Mouse (Mus musculus): Measurements from ENCODE around the gene Tor1aip1. TPM values are rescaled to one million over a fixed set of nuclear protein-coding genes. Genes with fewer than 3 reads are reported as not detected.

The Tor1aip1 gene
- polyA plus RNA-seq, 1 experiment = 3.1 TPM

GRCm38 (mm10) chr1:156009003-156009402 lies 27.3 kb downstream of the Tor1aip1 start:
- Histone ChIP-seq H3K9me3 (ENCODE audit: control insufficient read depth, low read length) (no peaks in the 10 kb centered on the region), H3K36me3 (ENCODE audit: control insufficient read depth) (peaks cover 76% of the 10 kb centered on the region)

GRCm38 (mm10) chr1:156005906-156006305 lies 30.4 kb downstream of the Tor1aip1 start:
- no peak overlapping the region for H3K4me3 ChIP-seq (replicated peaks)
- H3K27me3 ChIP-seq (ENCODE audit: control insufficient read depth) = no peaks in the 10 kb centered on the region
- H3K4me1 ChIP-seq (ENCODE audit: control insufficient read depth) = no peaks in the 10 kb centered on the region; the same call in 1 of the 2 replicates
- peaks cover 60% of the 10 kb centered on the region for H3K36me3 ChIP-seq (ENCODE audit: control insufficient read depth)
- no peaks in the 10 kb centered on the region for H3K9me3 ChIP-seq (ENCODE audit: control insufficient read depth, low read length)
- TF ChIP-seq TAL1 (IDR thresholded peaks at IDR 0.05; ENCODE audit: low read length) = no peak
- no peak for TF ChIP-seq GATA1 (IDR thresholded peaks at IDR 0.05; ENCODE audit: low read length)

More at GRCm38 (mm10) chr1:156009003-156009402, 27.3 kb downstream of the Tor1aip1 start:
- Histone ChIP-seq H3K4me1 (ENCODE audit: control insufficient read depth) (no peaks in the 10 kb centered on the region), H3K27me3 (ENCODE audit: control insufficient read depth) (no peaks in the 10 kb centered on the region), H3K4me3 (replicated peaks) (no peak overlapping the region)
- TF ChIP-seq GATA1 (IDR thresholded peaks at IDR 0.05; ENCODE audit: low read length) = no peak
- no peak for TF ChIP-seq TAL1 (IDR thresholded peaks at IDR 0.05; ENCODE audit: low read length)

- Histone ChIP-seq H3K4me3 (replicated peaks) (no peak overlapping the region), H3K27me3 (ENCODE audit: control insufficient read depth) (no peaks in the 10 kb centered on the region), H3K36me3 (ENCODE audit: control insufficient read depth) (peaks cover 40% of the 10 kb centered on the region), H3K9me3 (ENCODE audit: control insufficient read depth, low read length) (no peaks in the 10 kb centered on the region), H3K4me1 (ENCODE audit: control insufficient read depth) (no peaks in the 10 kb centered on the region; the same call in 1 of the 2 replicates)
- TF ChIP-seq TAL1 (IDR thresholded peaks at IDR 0.05; ENCODE audit: low read length) = no peak
- TF ChIP-seq GATA1 (IDR thresholded peaks at IDR 0.05; ENCODE audit: low read length) = no peak
Measured at GRCm38 (mm10) chr1:156003201-156003935, 32.9 kb downstream of the Tor1aip1 start.

GRCm38 (mm10) chr1:156002366-156002765 lies 33.9 kb downstream of the Tor1aip1 start:
- H3K9me3 ChIP-seq (ENCODE audit: control insufficient read depth, low read length) = no peaks in the 10 kb centered on the region
- no peaks in the 10 kb centered on the region for H3K27me3 ChIP-seq (ENCODE audit: control insufficient read depth)
- no peak for TF ChIP-seq GATA1 (IDR thresholded peaks at IDR 0.05; ENCODE audit: low read length)
- TF ChIP-seq TAL1 (IDR thresholded peaks at IDR 0.05; ENCODE audit: low read length) = no peak
- H3K36me3 ChIP-seq (ENCODE audit: control insufficient read depth) = peaks cover 33% of the 10 kb centered on the region
- no peaks in the 10 kb centered on the region; the same call in 1 of the 2 replicates for H3K4me1 ChIP-seq (ENCODE audit: control insufficient read depth)
- no peak overlapping the region for H3K4me3 ChIP-seq (replicated peaks)

- H3K9me3 ChIP-seq (ENCODE audit: control insufficient read depth, low read length) = no peaks in the 10 kb centered on the region
- no peak overlapping the region for H3K4me3 ChIP-seq (replicated peaks)
- no peak for TF ChIP-seq GATA1 (IDR thresholded peaks at IDR 0.05; ENCODE audit: low read length)
- TF ChIP-seq TAL1 (IDR thresholded peaks at IDR 0.05; ENCODE audit: low read length) = no peak
- H3K4me1 ChIP-seq (ENCODE audit: control insufficient read depth) = no peaks in the 10 kb centered on the region
- no peaks in the 10 kb centered on the region for H3K27me3 ChIP-seq (ENCODE audit: control insufficient read depth)
- H3K36me3 ChIP-seq (ENCODE audit: control insufficient read depth) = no peaks in the 10 kb centered on the region
Measured at GRCm38 (mm10) chr1:155995612-155996011, 40.7 kb downstream of the Tor1aip1 start.

- H3K4me1 ChIP-seq (ENCODE audit: control insufficient read depth) = no peaks in the 10 kb centered on the region
- H3K9me3 ChIP-seq (ENCODE audit: control insufficient read depth, low read length) = no peaks in the 10 kb centered on the region
- H3K27me3 ChIP-seq (ENCODE audit: control insufficient read depth) = no peaks in the 10 kb centered on the region
- no peak for TF ChIP-seq GATA1 (IDR thresholded peaks at IDR 0.05; ENCODE audit: low read length)
- TF ChIP-seq TAL1 (IDR thresholded peaks at IDR 0.05; ENCODE audit: low read length) = no peak
- H3K4me3 ChIP-seq (replicated peaks) = no peak overlapping the region
- no peaks in the 10 kb centered on the region for H3K36me3 ChIP-seq (ENCODE audit: control insufficient read depth)
Measured at GRCm38 (mm10) chr1:155994524-155994923, 41.8 kb downstream of the Tor1aip1 start.

GRCm38 (mm10) chr1:155990391-155990790 lies 45.9 kb downstream of the Tor1aip1 start:
- Histone ChIP-seq H3K27me3 (ENCODE audit: control insufficient read depth) (no peaks in the 10 kb centered on the region), H3K9me3 (ENCODE audit: control insufficient read depth, low read length) (no peaks in the 10 kb centered on the region), H3K36me3 (ENCODE audit: control insufficient read depth) (no peaks in the 10 kb centered on the region), H3K4me1 (ENCODE audit: control insufficient read depth) (peaks cover 7% of the 10 kb centered on the region; the same call in 1 of the 2 replicates), H3K4me3 (replicated peaks) (no peak overlapping the region)
- TF ChIP-seq TAL1 (IDR thresholded peaks at IDR 0.05; ENCODE audit: low read length) = no peak
- no peak for TF ChIP-seq GATA1 (IDR thresholded peaks at IDR 0.05; ENCODE audit: low read length)

GRCm38 (mm10) chr1:155989387-155989786 lies 46.9 kb downstream of the Tor1aip1 start:
- H3K27me3 ChIP-seq (ENCODE audit: control insufficient read depth) = no peaks in the 10 kb centered on the region
- no peaks in the 10 kb centered on the region for H3K36me3 ChIP-seq (ENCODE audit: control insufficient read depth)
- no peak overlapping the region for H3K4me3 ChIP-seq (replicated peaks)
- peaks cover 7% of the 10 kb centered on the region; the same call in 1 of the 2 replicates for H3K4me1 ChIP-seq (ENCODE audit: control insufficient read depth)
- no peaks in the 10 kb centered on the region for H3K9me3 ChIP-seq (ENCODE audit: control insufficient read depth, low read length)
- TF ChIP-seq GATA1 (IDR thresholded peaks at IDR 0.05; ENCODE audit: low read length) = no peak
- no peak for TF ChIP-seq TAL1 (IDR thresholded peaks at IDR 0.05; ENCODE audit: low read length)

GRCm38 (mm10) chr1:155987625-155988024 lies 48.7 kb downstream of the Tor1aip1 start:
- Histone ChIP-seq H3K4me1 (ENCODE audit: control insufficient read depth) (peaks cover 13% of the 10 kb centered on the region), H3K27me3 (ENCODE audit: control insufficient read depth) (no peaks in the 10 kb centered on the region), H3K4me3 (replicated peaks) (no peak overlapping the region), H3K36me3 (ENCODE audit: control insufficient read depth) (no peaks in the 10 kb centered on the region), H3K9me3 (ENCODE audit: control insufficient read depth, low read length) (no peaks in the 10 kb centered on the region)
- TF ChIP-seq GATA1 (IDR thresholded peaks at IDR 0.05; ENCODE audit: low read length) = no peak

Measured in erythroblast, embryonic 14.5 days (primary cell).